Mouse (Mus musculus) midbrain, postnatal 0 days (tissue): Measurements from ENCODE around the gene Ndst2. TPM values are rescaled to one million over a fixed set of nuclear protein-coding genes. Genes with fewer than 3 reads are reported as not detected.

Source experiments
- ATAC-seq: fragments of 200-750 bp; cut with Nextera tagmentation; 2 replicates; pipeline ENCODE4 v1.8.0; 2017; ENCODE audit warnings: moderate number of reproducible peaks, mild to moderate bottlenecking, moderate TSS enrichment, moderate library complexity; ENCODE audit not compliant: low FRiP score
- DNase-seq: peaks from one replicate; pipeline ENCODE4 v3.0.0-alpha.2; 2015; ENCODE audit warnings: low spot score
- H3K27ac ChIP-seq: fragments of 300-500 bp; sonication (generic); 2 replicates; pipeline ENCODE4 v1.5.1; 2014; ENCODE audit warnings: low read depth, mild to moderate bottlenecking, low read length, mixed read lengths
- H3K27me3 ChIP-seq: fragments of 300-500 bp; sonication (generic); 2 replicates; pipeline ENCODE4 v1.6.1; 2014; ENCODE audit warnings: low read length, control low read depth, mixed read lengths; ENCODE audit not compliant: insufficient read depth
- H3K36me3 ChIP-seq: fragments of 300-500 bp; sonication (generic); 2 replicates; pipeline ENCODE4 v1.6.1; 2014; ENCODE audit warnings: low read length, control low read depth, mixed read lengths; ENCODE audit not compliant: insufficient read depth
- H3K4me1 ChIP-seq: fragments of 300-500 bp; sonication (generic); 2 replicates; pipeline ENCODE4 v1.6.1; 2014; ENCODE audit warnings: mild to moderate bottlenecking, control low read depth, antibody characterized with exemption, low read length, mixed read lengths; ENCODE audit not compliant: insufficient read depth
- H3K4me2 ChIP-seq: fragments of 300-500 bp; sonication (generic); 2 replicates; pipeline ENCODE4 v1.6.1; 2014; ENCODE audit warnings: low read depth, mild to moderate bottlenecking, low read length, mixed read lengths; ENCODE audit not compliant: poor library complexity, severe bottlenecking
- H3K4me3 ChIP-seq: fragments of 300-500 bp; sonication (generic); 2 replicates; pipeline ENCODE4 v1.5.1; 2014; ENCODE audit warnings: low read depth, mild to moderate bottlenecking, low read length, moderate library complexity
- H3K9ac ChIP-seq: fragments of 300-500 bp; sonication (generic); replicated peaks from 2 replicates; pipeline ENCODE4 v1.6.1; 2014; ENCODE audit warnings: mild to moderate bottlenecking, low read length, moderate library complexity, mixed read lengths; ENCODE audit not compliant: poor library complexity, severe bottlenecking
- H3K9me3 ChIP-seq: fragments of 300-500 bp; sonication (generic); 2 replicates; pipeline ENCODE4 v1.6.1; 2016; ENCODE audit warnings: low read length, control low read depth
- CTCF ChIP-seq: IDR thresholded peaks from 2 replicates; pipeline ENCODE4 v1.5.1; 2016; ENCODE audit warnings: antibody characterized with exemption, mild to moderate bottlenecking
- WGBS: fragments of 180-500 bp; shearing (Covaris S2); extraction: QIAGEN DNeasy Blood & Tissue Kit; methylation state at CpG from one replicate; pipeline ENCODE4 v1.1.7; 2014; 5-methylcytosine and 5-hydroxymethylcytosine counted together
- polyA plus RNA-seq: library from polyadenylated mRNA; unstranded; fragments of >200 nt; fragmentation: Nextera tagmentation; extraction: Ambion mirVana; gene quantifications from 2 replicates; pipeline ENCODE4 v1.2.1, GENCODE M21; 2015
- total RNA-seq: library from RNA; depleted of rRNA; stranded (reverse); fragments of >200 nt; gene quantifications from 2 replicates; pipeline ENCODE4 v1.2.3, GENCODE M21; 2014

Gene Ndst2
- total and polyA plus RNA-seq, 2 experiments from 2014 or later: 14.0 to 23.2 TPM

DNA sequence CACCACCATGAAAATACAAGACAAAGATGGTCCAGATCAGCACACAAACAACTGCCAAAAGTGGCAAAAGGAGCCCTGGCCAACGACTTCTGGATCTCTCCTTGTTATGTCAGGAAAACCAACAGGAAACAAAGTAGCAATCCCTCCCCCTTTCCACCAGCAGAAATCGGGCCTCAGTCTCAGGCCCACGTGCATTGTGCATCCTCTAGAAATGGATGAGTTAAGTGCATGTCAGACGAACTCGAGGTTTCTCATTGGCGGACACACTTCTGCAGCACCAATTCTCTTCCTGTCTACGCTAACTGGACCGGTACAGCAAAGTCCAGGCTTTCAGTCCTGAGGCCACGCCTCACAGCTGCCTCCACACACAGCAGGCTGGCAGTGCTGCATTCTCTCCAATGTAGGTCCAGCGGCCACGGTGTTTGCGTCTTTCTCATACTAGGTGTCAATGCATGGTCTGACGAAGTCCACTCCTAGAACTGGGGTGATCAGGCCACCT is 1.6 kb upstream of the Ndst2 start:
- no peak overlapping the region for H3K9ac ChIP-seq
- no peak overlapping the region for H3K4me3 ChIP-seq
- H3K9me3 ChIP-seq: no peaks in the 10 kb centered on the region
- peaks cover 5% of the 10 kb centered on the region for H3K4me1 ChIP-seq
- TF ChIP-seq CTCF: no peak
- WGBS: 91% methylated on average over 13 of the region's 13 CpGs
- no peaks in the 10 kb centered on the region for H3K27me3 ChIP-seq
- H3K4me2 ChIP-seq: no peak overlapping the region
- H3K36me3 ChIP-seq: peaks cover 46% of the 10 kb centered on the region
- ATAC-seq: no peak
- H3K27ac ChIP-seq: no peak overlapping the region
- DNase-seq: no peak

DNA sequence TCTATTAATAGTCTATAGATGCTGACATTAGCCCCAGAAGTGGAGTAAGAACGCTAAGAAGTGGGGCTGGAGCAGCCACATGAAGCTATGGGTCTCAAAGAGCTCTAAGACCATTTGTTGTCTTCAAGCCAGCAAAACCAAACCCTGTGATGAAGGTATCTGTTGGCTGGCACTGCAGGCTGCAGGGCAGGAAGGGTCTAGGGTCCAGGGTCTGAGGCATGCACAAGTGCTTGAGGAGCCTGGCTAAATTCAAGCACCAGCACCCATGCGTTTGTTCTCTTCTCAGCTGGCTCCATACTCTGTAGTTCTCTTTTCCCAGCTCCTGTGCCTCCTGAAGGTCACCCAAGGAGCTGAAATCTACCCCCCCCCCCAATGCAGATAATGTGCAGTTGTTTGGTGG is 690 bp upstream of the Ndst2 start:
- 69% methylated on average over 2 of the region's 2 CpGs for WGBS
- Histone ChIP-seq H3K36me3 (peaks cover 45% of the 10 kb centered on the region), H3K4me1 (peaks cover 5% of the 10 kb centered on the region), H3K9ac (no peak overlapping the region), H3K9me3 (no peaks in the 10 kb centered on the region), H3K4me2 (no peak overlapping the region; the same call in 1 of the 2 replicates), H3K27me3 (no peaks in the 10 kb centered on the region), H3K27ac (0 out of 2 replicates have a peak overlapping the region, but pooled peaks have one; percentile 43), H3K4me3 (no peak overlapping the region)
- DNase-seq: no peak
- no peak for TF ChIP-seq CTCF
- ATAC-seq: no peak

DNA sequence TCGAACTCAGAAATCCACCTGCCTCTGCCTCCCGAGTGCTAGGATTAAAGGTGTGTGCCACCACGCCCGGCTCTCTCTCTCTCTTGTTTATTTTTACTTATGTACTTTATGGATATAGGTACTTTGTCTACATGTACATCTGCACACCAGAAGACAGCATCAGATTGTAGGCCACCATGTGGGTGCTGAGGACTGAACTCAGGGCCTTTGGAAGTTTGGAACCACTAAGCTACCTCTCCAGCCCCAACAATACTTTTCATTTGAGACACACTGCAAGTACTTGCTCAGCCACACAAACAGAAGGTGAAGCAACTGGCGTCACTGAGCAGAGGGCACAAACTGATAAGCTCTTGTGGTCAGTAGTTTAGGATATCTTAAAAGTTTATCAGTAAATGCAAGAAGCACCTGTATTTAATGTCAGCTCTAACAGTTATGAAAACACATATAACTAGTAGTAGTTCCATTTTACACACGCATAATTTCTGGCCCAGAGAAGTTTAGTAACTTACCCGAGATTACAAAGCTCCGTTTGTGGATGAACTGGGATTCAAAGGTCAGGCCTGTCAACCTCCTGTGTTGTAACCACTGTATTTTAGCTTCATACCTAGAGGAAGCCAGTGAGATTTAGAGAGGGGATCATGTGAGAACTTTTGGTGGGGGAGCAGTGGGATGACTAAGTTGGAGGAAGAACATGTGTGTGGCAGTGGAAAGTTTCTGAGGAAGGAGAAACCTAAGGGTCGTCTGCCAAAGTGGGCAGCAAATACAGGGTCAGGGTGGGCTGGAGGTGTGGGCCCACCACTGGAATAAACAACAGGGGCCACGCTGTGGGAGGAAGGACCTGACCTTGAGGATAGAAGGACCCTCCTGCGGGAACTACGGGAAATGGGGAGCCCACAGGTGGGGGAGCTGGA is 1.1 kb downstream of the Ndst2 start:
- 51% methylated on average over 12 of the region's 12 CpGs for WGBS
- Histone ChIP-seq H3K4me3 (peak overlapping the region; percentile 75), H3K36me3 (peaks cover 45% of the 10 kb centered on the region), H3K4me1 (peaks cover 5% of the 10 kb centered on the region), H3K27me3 (no peaks in the 10 kb centered on the region), H3K27ac (peak overlapping the region; percentile 83; the same call in 1 of the 2 replicates), H3K4me2 (peak overlapping the region; percentile 88), H3K9ac (peak overlapping the region; percentile 83), H3K9me3 (no peaks in the 10 kb centered on the region)
- TF ChIP-seq CTCF: no peak
- DNase-seq (no peak), ATAC-seq (no peak)

DNA sequence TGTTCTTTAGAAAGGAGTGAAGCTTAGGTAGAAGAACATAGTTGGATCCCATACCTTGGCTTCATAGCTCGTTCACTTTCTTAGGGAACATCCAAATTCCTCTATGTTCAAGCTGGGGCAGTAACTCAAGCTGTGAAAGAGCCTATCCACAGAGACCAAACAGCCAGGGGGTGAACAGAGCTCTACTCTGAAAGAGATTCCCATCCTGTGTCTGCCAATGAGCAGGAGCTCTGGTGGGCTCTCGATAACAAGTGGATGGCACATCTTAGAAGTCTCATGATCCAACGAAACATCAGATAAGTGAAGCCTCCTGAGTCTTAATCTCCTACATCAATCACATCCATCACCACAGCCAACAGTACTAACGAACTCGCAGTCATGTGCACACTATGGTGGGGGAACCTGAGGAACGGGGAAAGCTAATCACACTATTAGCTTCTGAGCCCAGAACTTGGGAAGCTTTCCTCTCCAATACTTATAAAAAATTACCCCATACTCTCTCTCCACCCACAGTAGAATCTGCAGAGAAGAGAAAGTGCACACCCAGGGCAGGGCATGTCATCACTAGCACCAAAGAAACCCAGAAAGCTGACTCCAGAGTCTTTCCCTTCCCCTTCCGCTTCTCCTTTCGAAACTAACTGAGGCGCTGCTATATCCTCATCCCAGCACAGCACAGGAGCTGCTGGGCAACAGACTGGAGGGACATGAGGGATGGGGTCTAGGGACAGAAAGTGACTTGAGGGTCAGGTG is 3.3 kb downstream of the Ndst2 start:
- Histone ChIP-seq H3K4me1 (peaks cover 5% of the 10 kb centered on the region), H3K9ac (0 out of 2 replicates have a peak overlapping the region, but pooled peaks have one; percentile 13), H3K4me3 (no peak overlapping the region), H3K27ac (no peak overlapping the region), H3K4me2 (no peak overlapping the region), H3K27me3 (no peaks in the 10 kb centered on the region), H3K9me3 (no peaks in the 10 kb centered on the region), H3K36me3 (peaks cover 42% of the 10 kb centered on the region)
- DNase-seq (no peak), ATAC-seq (no peak)
- no peak for TF ChIP-seq CTCF
- 92% methylated on average over 9 of the region's 9 CpGs for WGBS

DNA sequence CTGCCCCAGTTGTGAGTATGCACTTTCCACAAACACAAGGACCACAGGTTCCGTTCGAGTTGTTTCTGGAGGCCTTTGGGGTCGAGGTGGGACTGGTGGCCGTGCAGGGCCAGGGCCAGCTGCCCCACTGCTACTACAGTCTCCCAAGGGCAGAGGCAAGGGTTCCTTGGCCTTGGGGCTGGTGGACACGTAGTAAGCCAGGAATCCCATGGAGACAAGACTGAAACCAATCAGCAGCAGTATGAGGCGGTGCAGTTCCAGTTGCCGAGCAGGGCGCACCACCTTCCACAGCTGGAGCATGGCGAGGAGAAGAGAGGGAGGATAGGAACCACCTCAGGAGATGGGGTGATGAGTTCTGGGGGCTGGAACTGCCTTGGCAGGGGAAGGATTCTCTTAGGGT is 4.5 kb downstream of the Ndst2 start:
- H3K9me3 ChIP-seq: no peaks in the 10 kb centered on the region
- ATAC-seq: no peak
- no peak overlapping the region for H3K4me3 ChIP-seq
- H3K27me3 ChIP-seq: no peaks in the 10 kb centered on the region
- peaks cover 50% of the 10 kb centered on the region for H3K36me3 ChIP-seq
- peaks cover 5% of the 10 kb centered on the region for H3K4me1 ChIP-seq
- no peak overlapping the region for H3K9ac ChIP-seq
- H3K4me2 ChIP-seq: no peak overlapping the region
- TF ChIP-seq CTCF: no peak
- no peak for DNase-seq
- H3K27ac ChIP-seq: no peak overlapping the region
- WGBS: 90% methylated on average over 9 of the region's 9 CpGs
